Mouse (Mus musculus): Measurements from ENCODE around the gene Slc9a3r2. TPM values are rescaled to one million over a fixed set of nuclear protein-coding genes. Genes with fewer than 3 reads are reported as not detected.

Slc9a3r2 gene
- polyA plus RNA-seq, 1 experiment from 2014 or later, result 28.1 TPM

GRCm38 (mm10) chr17:24642791-24643343 lies 7.3 kb downstream of the Slc9a3r2 start:
- H3K36me3 ChIP-seq (ENCODE audit: control insufficient read depth, insufficient read depth), result no peaks in the 10 kb centered on the region
- H3K9ac ChIP-seq (replicated peaks; ENCODE audit: low read depth, low read length), result no peak overlapping the region
- ATAC-seq, result no peak

GRCm38 (mm10) chr17:24641944-24642343 lies 8.2 kb downstream of the Slc9a3r2 start:
- Histone ChIP-seq H3K4me3 (replicated peaks; ENCODE audit: low read length) (no peak overlapping the region), H3K9ac (replicated peaks; ENCODE audit: low read depth, low read length) (no peak overlapping the region), H3K9me3 (ENCODE audit: control insufficient read depth, low read length) (no peaks in the 10 kb centered on the region), H3K27ac (ENCODE audit: low read length) (no peak overlapping the region), H3K4me2 (ENCODE audit: low read length) (no peak overlapping the region), H3K4me1 (replicated peaks; ENCODE audit: control insufficient read depth, insufficient read depth, low read length) (no peaks in the 10 kb centered on the region), H3K36me3 (ENCODE audit: control insufficient read depth, insufficient read depth) (no peaks in the 10 kb centered on the region), H3K27me3 (replicated peaks; ENCODE audit: control insufficient read depth, insufficient read depth, low read length) (no peaks in the 10 kb centered on the region)
- 92% methylated on average over 14 of the region's 14 CpGs for WGBS
- ATAC-seq, result no peak

More at GRCm38 (mm10) chr17:24642791-24643343, 7.3 kb downstream of the Slc9a3r2 start:
- H3K27me3 ChIP-seq (replicated peaks; ENCODE audit: control insufficient read depth, insufficient read depth, low read length), result no peaks in the 10 kb centered on the region
- H3K9me3 ChIP-seq (ENCODE audit: control insufficient read depth, low read length), result no peaks in the 10 kb centered on the region
- no peak overlapping the region for H3K4me2 ChIP-seq (ENCODE audit: low read length)
- H3K27ac ChIP-seq (ENCODE audit: low read length), result no peak overlapping the region
- no peaks in the 10 kb centered on the region for H3K4me1 ChIP-seq (replicated peaks; ENCODE audit: control insufficient read depth, insufficient read depth, low read length)
- WGBS, result 88% methylated on average over 6 of the region's 6 CpGs
- H3K4me3 ChIP-seq (replicated peaks; ENCODE audit: low read length), result no peak overlapping the region

- Histone ChIP-seq H3K27ac (ENCODE audit: low read length) (no peak overlapping the region), H3K9ac (replicated peaks; ENCODE audit: low read depth, low read length) (no peak overlapping the region), H3K9me3 (ENCODE audit: control insufficient read depth, low read length) (no peaks in the 10 kb centered on the region), H3K4me1 (replicated peaks; ENCODE audit: control insufficient read depth, insufficient read depth, low read length) (no peaks in the 10 kb centered on the region), H3K4me2 (ENCODE audit: low read length) (no peak overlapping the region), H3K4me3 (replicated peaks; ENCODE audit: low read length) (no peak overlapping the region), H3K27me3 (replicated peaks; ENCODE audit: control insufficient read depth, insufficient read depth, low read length) (no peaks in the 10 kb centered on the region), H3K36me3 (ENCODE audit: control insufficient read depth, insufficient read depth) (no peaks in the 10 kb centered on the region)
- 92% methylated on average over 15 of the region's 15 CpGs for WGBS
- ATAC-seq, result no peak
Measured at GRCm38 (mm10) chr17:24640581-24640980, 9.5 kb downstream of the Slc9a3r2 start.

- no peak overlapping the region for H3K4me2 ChIP-seq (ENCODE audit: low read length)
- H3K4me1 ChIP-seq (replicated peaks; ENCODE audit: control insufficient read depth, insufficient read depth, low read length), result no peaks in the 10 kb centered on the region
- H3K36me3 ChIP-seq (ENCODE audit: control insufficient read depth, insufficient read depth), result no peaks in the 10 kb centered on the region
- H3K4me3 ChIP-seq (replicated peaks; ENCODE audit: low read length), result no peak overlapping the region
- no peak overlapping the region for H3K9ac ChIP-seq (replicated peaks; ENCODE audit: low read depth, low read length)
- no peaks in the 10 kb centered on the region for H3K27me3 ChIP-seq (replicated peaks; ENCODE audit: control insufficient read depth, insufficient read depth, low read length)
- 92% methylated on average over 7 of the region's 7 CpGs for WGBS
- no peak overlapping the region for H3K27ac ChIP-seq (ENCODE audit: low read length)
- no peaks in the 10 kb centered on the region for H3K9me3 ChIP-seq (ENCODE audit: control insufficient read depth, low read length)
- no peak for ATAC-seq
Measured at GRCm38 (mm10) chr17:24640119-24640518, 10.0 kb downstream of the Slc9a3r2 start.

GRCm38 (mm10) chr17:24639571-24639988 lies 10.5 kb downstream of the Slc9a3r2 start:
- Histone ChIP-seq H3K4me1 (replicated peaks; ENCODE audit: control insufficient read depth, insufficient read depth, low read length) (no peaks in the 10 kb centered on the region), H3K9me3 (ENCODE audit: control insufficient read depth, low read length) (no peaks in the 10 kb centered on the region), H3K4me2 (ENCODE audit: low read length) (no peak overlapping the region), H3K36me3 (ENCODE audit: control insufficient read depth, insufficient read depth) (no peaks in the 10 kb centered on the region), H3K9ac (replicated peaks; ENCODE audit: low read depth, low read length) (no peak overlapping the region), H3K27ac (ENCODE audit: low read length) (no peak overlapping the region), H3K4me3 (replicated peaks; ENCODE audit: low read length) (no peak overlapping the region), H3K27me3 (replicated peaks; ENCODE audit: control insufficient read depth, insufficient read depth, low read length) (no peaks in the 10 kb centered on the region)
- ATAC-seq, result no peak
- 91% methylated on average over 5 of the region's 5 CpGs for WGBS

GRCm38 (mm10) chr17:24638840-24639239 lies 11.3 kb downstream of the Slc9a3r2 start:
- WGBS, result 79% methylated on average over 9 of the region's 9 CpGs
- Histone ChIP-seq H3K9ac (replicated peaks; ENCODE audit: low read depth, low read length) (no peak overlapping the region), H3K27me3 (replicated peaks; ENCODE audit: control insufficient read depth, insufficient read depth, low read length) (no peaks in the 10 kb centered on the region), H3K9me3 (ENCODE audit: control insufficient read depth, low read length) (no peaks in the 10 kb centered on the region), H3K4me2 (ENCODE audit: low read length) (no peak overlapping the region), H3K36me3 (ENCODE audit: control insufficient read depth, insufficient read depth) (no peaks in the 10 kb centered on the region), H3K4me3 (replicated peaks; ENCODE audit: low read length) (no peak overlapping the region), H3K27ac (ENCODE audit: low read length) (no peak overlapping the region), H3K4me1 (replicated peaks; ENCODE audit: control insufficient read depth, insufficient read depth, low read length) (no peaks in the 10 kb centered on the region)
- no peak for ATAC-seq

GRCm38 (mm10) chr17:24638214-24638613 lies 11.9 kb downstream of the Slc9a3r2 start:
- Histone ChIP-seq H3K27me3 (replicated peaks; ENCODE audit: control insufficient read depth, insufficient read depth, low read length) (no peaks in the 10 kb centered on the region), H3K4me1 (replicated peaks; ENCODE audit: control insufficient read depth, insufficient read depth, low read length) (peaks cover 1% of the 10 kb centered on the region; the same call in 1 of the 2 replicates), H3K9me3 (ENCODE audit: control insufficient read depth, low read length) (no peaks in the 10 kb centered on the region), H3K4me3 (replicated peaks; ENCODE audit: low read length) (no peak overlapping the region), H3K36me3 (ENCODE audit: control insufficient read depth, insufficient read depth) (no peaks in the 10 kb centered on the region), H3K9ac (replicated peaks; ENCODE audit: low read depth, low read length) (no peak overlapping the region), H3K27ac (ENCODE audit: low read length) (no peak overlapping the region), H3K4me2 (ENCODE audit: low read length) (no peak overlapping the region)
- no peak for ATAC-seq
- 96% methylated on average over 4 of the region's 4 CpGs for WGBS

GRCm38 (mm10) chr17:24636781-24637481 lies 13.2 kb downstream of the Slc9a3r2 start:
- no peak overlapping the region for H3K9ac ChIP-seq (replicated peaks; ENCODE audit: low read depth, low read length)
- H3K27me3 ChIP-seq (replicated peaks; ENCODE audit: control insufficient read depth, insufficient read depth, low read length), result no peaks in the 10 kb centered on the region
- ATAC-seq, result no peak

GRCm38 (mm10) chr17:24635694-24636093 lies 14.4 kb downstream of the Slc9a3r2 start:
- H3K4me3 ChIP-seq (replicated peaks; ENCODE audit: low read length), result no peak overlapping the region
- no peak for ATAC-seq
- no peak overlapping the region for H3K27ac ChIP-seq (ENCODE audit: low read length)
- no peaks in the 10 kb centered on the region for H3K36me3 ChIP-seq (ENCODE audit: control insufficient read depth, insufficient read depth)
- H3K9me3 ChIP-seq (ENCODE audit: control insufficient read depth, low read length), result no peaks in the 10 kb centered on the region
- no peaks in the 10 kb centered on the region for H3K27me3 ChIP-seq (replicated peaks; ENCODE audit: control insufficient read depth, insufficient read depth, low read length)
- H3K4me1 ChIP-seq (replicated peaks; ENCODE audit: control insufficient read depth, insufficient read depth, low read length), result peaks cover 12% of the 10 kb centered on the region
- no peak overlapping the region for H3K4me2 ChIP-seq (ENCODE audit: low read length)
- 92% methylated on average over 5 of the region's 5 CpGs for WGBS
- no peak overlapping the region for H3K9ac ChIP-seq (replicated peaks; ENCODE audit: low read depth, low read length)

More at GRCm38 (mm10) chr17:24636781-24637481, 13.2 kb downstream of the Slc9a3r2 start:
- Histone ChIP-seq H3K9me3 (ENCODE audit: control insufficient read depth, low read length) (no peaks in the 10 kb centered on the region), H3K4me2 (ENCODE audit: low read length) (no peak overlapping the region), H3K4me1 (replicated peaks; ENCODE audit: control insufficient read depth, insufficient read depth, low read length) (peaks cover 7% of the 10 kb centered on the region), H3K4me3 (replicated peaks; ENCODE audit: low read length) (no peak overlapping the region), H3K36me3 (ENCODE audit: control insufficient read depth, insufficient read depth) (no peaks in the 10 kb centered on the region), H3K27ac (ENCODE audit: low read length) (no peak overlapping the region)
- WGBS, result 72% methylated on average over 5 of the region's 5 CpGs

Measured in forebrain, embryonic 16.5 days (tissue).